Mouse (Mus musculus): ENCODE measurements around the gene Atrip. TPM values are rescaled to one million over a fixed set of nuclear protein-coding genes. Genes with fewer than 3 reads are reported as not detected.

Gene Atrip
- polyA plus RNA-seq, 1 experiment from 2014 or later, result 21.5 TPM

GRCm38 (mm10) chr9:109113331-109113730 lies 39.4 kb upstream of the Atrip start:
- Histone ChIP-seq H3K36me3 (ENCODE audit: control insufficient read depth, insufficient read depth, low read length) (peaks cover 14% of the 10 kb centered on the region), H3K9me3 (ENCODE audit: control insufficient read depth, low read length) (no peaks in the 10 kb centered on the region), H3K4me2 (ENCODE audit: low read depth, low read length) (no peak overlapping the region), H3K27ac (ENCODE audit: low read length) (no peak overlapping the region), H3K4me1 (ENCODE audit: control insufficient read depth, insufficient read depth, low read length) (no peaks in the 10 kb centered on the region), H3K9ac (ENCODE audit: low read depth, low read length) (no peak overlapping the region), H3K27me3 (replicated peaks; ENCODE audit: control insufficient read depth, insufficient read depth, low read length) (no peaks in the 10 kb centered on the region), H3K4me3 (ENCODE audit: low read length) (no peak overlapping the region)
- 89% methylated on average over 8 of the region's 8 CpGs for WGBS
- ATAC-seq, result no peak

- 95% methylated on average over 9 of the region's 9 CpGs for WGBS
- H3K36me3 ChIP-seq (ENCODE audit: control insufficient read depth, insufficient read depth, low read length), result peaks cover 9% of the 10 kb centered on the region
These were observed 37.7 kb upstream of the Atrip start for GRCm38 (mm10) chr9:109111591-109111990.

GRCm38 (mm10) chr9:109111101-109111500 lies 37.2 kb upstream of the Atrip start:
- ATAC-seq, result no peak
- Histone ChIP-seq H3K36me3 (ENCODE audit: control insufficient read depth, insufficient read depth, low read length) (peaks cover 12% of the 10 kb centered on the region), H3K27ac (ENCODE audit: low read length) (no peak overlapping the region), H3K9me3 (ENCODE audit: control insufficient read depth, low read length) (no peaks in the 10 kb centered on the region), H3K4me2 (ENCODE audit: low read depth, low read length) (no peak overlapping the region), H3K27me3 (replicated peaks; ENCODE audit: control insufficient read depth, insufficient read depth, low read length) (no peaks in the 10 kb centered on the region), H3K4me3 (ENCODE audit: low read length) (no peak overlapping the region), H3K9ac (ENCODE audit: low read depth, low read length) (no peak overlapping the region), H3K4me1 (ENCODE audit: control insufficient read depth, insufficient read depth, low read length) (no peaks in the 10 kb centered on the region)
- 86% methylated on average over 4 of the region's 4 CpGs for WGBS

More at GRCm38 (mm10) chr9:109111591-109111990, 37.7 kb upstream of the Atrip start:
- Histone ChIP-seq H3K9ac (ENCODE audit: low read depth, low read length) (no peak overlapping the region), H3K27ac (ENCODE audit: low read length) (no peak overlapping the region), H3K27me3 (replicated peaks; ENCODE audit: control insufficient read depth, insufficient read depth, low read length) (no peaks in the 10 kb centered on the region), H3K4me3 (ENCODE audit: low read length) (no peak overlapping the region), H3K9me3 (ENCODE audit: control insufficient read depth, low read length) (no peaks in the 10 kb centered on the region), H3K4me1 (ENCODE audit: control insufficient read depth, insufficient read depth, low read length) (no peaks in the 10 kb centered on the region), H3K4me2 (ENCODE audit: low read depth, low read length) (no peak overlapping the region)
- no peak for ATAC-seq

- Histone ChIP-seq H3K9me3 (ENCODE audit: control insufficient read depth, low read length) (no peaks in the 10 kb centered on the region), H3K4me3 (ENCODE audit: low read length) (no peak overlapping the region), H3K27me3 (replicated peaks; ENCODE audit: control insufficient read depth, insufficient read depth, low read length) (no peaks in the 10 kb centered on the region), H3K9ac (ENCODE audit: low read depth, low read length) (no peak overlapping the region), H3K36me3 (ENCODE audit: control insufficient read depth, insufficient read depth, low read length) (peaks cover 13% of the 10 kb centered on the region), H3K4me2 (ENCODE audit: low read depth, low read length) (no peak overlapping the region), H3K4me1 (ENCODE audit: control insufficient read depth, insufficient read depth, low read length) (peaks cover under 1% of the 10 kb centered on the region; the same call in 1 of the 2 replicates), H3K27ac (ENCODE audit: low read length) (no peak overlapping the region)
- no peak for ATAC-seq
- 96% methylated on average over 11 of the region's 11 CpGs for WGBS
These were observed 36.3 kb upstream of the Atrip start for GRCm38 (mm10) chr9:109110240-109110639.

GRCm38 (mm10) chr9:109107341-109107740 lies 33.4 kb upstream of the Atrip start:
- no peak overlapping the region for H3K27ac ChIP-seq (ENCODE audit: low read length)
- H3K4me3 ChIP-seq (ENCODE audit: low read length), result no peak overlapping the region
- H3K27me3 ChIP-seq (replicated peaks; ENCODE audit: control insufficient read depth, insufficient read depth, low read length), result no peaks in the 10 kb centered on the region
- 64% methylated on average over 5 of the region's 6 CpGs for WGBS
- H3K4me1 ChIP-seq (ENCODE audit: control insufficient read depth, insufficient read depth, low read length), result peaks cover 5% of the 10 kb centered on the region
- no peak for ATAC-seq
- no peak overlapping the region for H3K4me2 ChIP-seq (ENCODE audit: low read depth, low read length)
- no peaks in the 10 kb centered on the region for H3K9me3 ChIP-seq (ENCODE audit: control insufficient read depth, low read length)
- no peak overlapping the region for H3K9ac ChIP-seq (ENCODE audit: low read depth, low read length)
- H3K36me3 ChIP-seq (ENCODE audit: control insufficient read depth, insufficient read depth, low read length), result peaks cover 13% of the 10 kb centered on the region

GRCm38 (mm10) chr9:109105648-109106047 lies 31.7 kb upstream of the Atrip start:
- peaks cover 11% of the 10 kb centered on the region for H3K36me3 ChIP-seq (ENCODE audit: control insufficient read depth, insufficient read depth, low read length)
- H3K4me3 ChIP-seq (ENCODE audit: low read length), result no peak overlapping the region
- no peak overlapping the region for H3K9ac ChIP-seq (ENCODE audit: low read depth, low read length)
- ATAC-seq, result 0 out of 2 replicates have a peak, but pooled peaks have one; percentile 14
- H3K27ac ChIP-seq (ENCODE audit: low read length), result no peak overlapping the region
- H3K4me1 ChIP-seq (ENCODE audit: control insufficient read depth, insufficient read depth, low read length), result peaks cover 5% of the 10 kb centered on the region
- WGBS, result 87% methylated on average over 12 of the region's 12 CpGs
- H3K27me3 ChIP-seq (replicated peaks; ENCODE audit: control insufficient read depth, insufficient read depth, low read length), result no peaks in the 10 kb centered on the region
- H3K4me2 ChIP-seq (ENCODE audit: low read depth, low read length), result no peak overlapping the region
- no peaks in the 10 kb centered on the region for H3K9me3 ChIP-seq (ENCODE audit: control insufficient read depth, low read length)

GRCm38 (mm10) chr9:109105011-109105410 lies 31.1 kb upstream of the Atrip start:
- 73% methylated on average over 12 of the region's 12 CpGs for WGBS
- Histone ChIP-seq H3K9ac (ENCODE audit: low read depth, low read length) (no peak overlapping the region), H3K27me3 (replicated peaks; ENCODE audit: control insufficient read depth, insufficient read depth, low read length) (no peaks in the 10 kb centered on the region), H3K27ac (ENCODE audit: low read length) (no peak overlapping the region), H3K4me1 (ENCODE audit: control insufficient read depth, insufficient read depth, low read length) (peaks cover 5% of the 10 kb centered on the region), H3K4me2 (ENCODE audit: low read depth, low read length) (no peak overlapping the region), H3K9me3 (ENCODE audit: control insufficient read depth, low read length) (no peaks in the 10 kb centered on the region), H3K36me3 (ENCODE audit: control insufficient read depth, insufficient read depth, low read length) (peaks cover 11% of the 10 kb centered on the region), H3K4me3 (ENCODE audit: low read length) (no peak overlapping the region)
- ATAC-seq, result peak; percentile 39

GRCm38 (mm10) chr9:109104083-109104482 lies 30.2 kb upstream of the Atrip start:
- 92% methylated on average over 9 of the region's 9 CpGs for WGBS
- H3K4me1 ChIP-seq (ENCODE audit: control insufficient read depth, insufficient read depth, low read length), result peaks cover 8% of the 10 kb centered on the region
- H3K36me3 ChIP-seq (ENCODE audit: control insufficient read depth, insufficient read depth, low read length), result peaks cover 11% of the 10 kb centered on the region; the same call in 1 of the 2 replicates

GRCm38 (mm10) chr9:109103250-109103649 lies 29.3 kb upstream of the Atrip start:
- no peak for ATAC-seq
- H3K4me1 ChIP-seq (ENCODE audit: control insufficient read depth, insufficient read depth, low read length), result peaks cover 16% of the 10 kb centered on the region
- WGBS, result 74% methylated on average over 7 of the region's 7 CpGs

More at GRCm38 (mm10) chr9:109104083-109104482, 30.2 kb upstream of the Atrip start:
- Histone ChIP-seq H3K9me3 (ENCODE audit: control insufficient read depth, low read length) (no peaks in the 10 kb centered on the region), H3K4me3 (ENCODE audit: low read length) (no peak overlapping the region), H3K9ac (ENCODE audit: low read depth, low read length) (no peak overlapping the region; the same call in 1 of the 2 replicates), H3K27ac (ENCODE audit: low read length) (no peak overlapping the region), H3K4me2 (ENCODE audit: low read depth, low read length) (no peak overlapping the region), H3K27me3 (replicated peaks; ENCODE audit: control insufficient read depth, insufficient read depth, low read length) (no peaks in the 10 kb centered on the region)
- ATAC-seq, result no peak

GRCm38 (mm10) chr9:109102541-109102940 lies 28.6 kb upstream of the Atrip start:
- no peak for ATAC-seq
- Histone ChIP-seq H3K4me1 (ENCODE audit: control insufficient read depth, insufficient read depth, low read length) (peaks cover 24% of the 10 kb centered on the region), H3K27ac (ENCODE audit: low read length) (no peak overlapping the region), H3K9me3 (ENCODE audit: control insufficient read depth, low read length) (no peaks in the 10 kb centered on the region), H3K9ac (ENCODE audit: low read depth, low read length) (no peak overlapping the region), H3K27me3 (replicated peaks; ENCODE audit: control insufficient read depth, insufficient read depth, low read length) (no peaks in the 10 kb centered on the region), H3K4me2 (ENCODE audit: low read depth, low read length) (no peak overlapping the region), H3K36me3 (ENCODE audit: control insufficient read depth, insufficient read depth, low read length) (peaks cover 4% of the 10 kb centered on the region; the same call in 1 of the 2 replicates), H3K4me3 (ENCODE audit: low read length) (no peak overlapping the region)
- 90% methylated on average over 3 of the region's 3 CpGs for WGBS

More at GRCm38 (mm10) chr9:109103250-109103649, 29.3 kb upstream of the Atrip start:
- no peak overlapping the region for H3K4me2 ChIP-seq (ENCODE audit: low read depth, low read length)
- no peak overlapping the region for H3K4me3 ChIP-seq (ENCODE audit: low read length)
- H3K36me3 ChIP-seq (ENCODE audit: control insufficient read depth, insufficient read depth, low read length), result peaks cover 4% of the 10 kb centered on the region; the same call in 1 of the 2 replicates
- no peaks in the 10 kb centered on the region for H3K27me3 ChIP-seq (replicated peaks; ENCODE audit: control insufficient read depth, insufficient read depth, low read length)
- no peaks in the 10 kb centered on the region for H3K9me3 ChIP-seq (ENCODE audit: control insufficient read depth, low read length)
- no peak overlapping the region for H3K9ac ChIP-seq (ENCODE audit: low read depth, low read length)
- no peak overlapping the region for H3K27ac ChIP-seq (ENCODE audit: low read length)
